Mouse (Mus musculus) stomach, postnatal 0 days (tissue): Measurements from ENCODE around the gene Ubr3.

Experiments used
- CTCF ChIP-seq: IDR thresholded peaks from 2 replicates; pipeline ENCODE4 v1.5.1; 2016; ENCODE audit warnings: antibody characterized with exemption, low read depth, mild to moderate bottlenecking, moderate library complexity
- EP300 ChIP-seq: optimal IDR thresholded peaks from 2 replicates; pipeline ENCODE3; 2016; ENCODE audit warnings: antibody characterized with exemption

DNA sequence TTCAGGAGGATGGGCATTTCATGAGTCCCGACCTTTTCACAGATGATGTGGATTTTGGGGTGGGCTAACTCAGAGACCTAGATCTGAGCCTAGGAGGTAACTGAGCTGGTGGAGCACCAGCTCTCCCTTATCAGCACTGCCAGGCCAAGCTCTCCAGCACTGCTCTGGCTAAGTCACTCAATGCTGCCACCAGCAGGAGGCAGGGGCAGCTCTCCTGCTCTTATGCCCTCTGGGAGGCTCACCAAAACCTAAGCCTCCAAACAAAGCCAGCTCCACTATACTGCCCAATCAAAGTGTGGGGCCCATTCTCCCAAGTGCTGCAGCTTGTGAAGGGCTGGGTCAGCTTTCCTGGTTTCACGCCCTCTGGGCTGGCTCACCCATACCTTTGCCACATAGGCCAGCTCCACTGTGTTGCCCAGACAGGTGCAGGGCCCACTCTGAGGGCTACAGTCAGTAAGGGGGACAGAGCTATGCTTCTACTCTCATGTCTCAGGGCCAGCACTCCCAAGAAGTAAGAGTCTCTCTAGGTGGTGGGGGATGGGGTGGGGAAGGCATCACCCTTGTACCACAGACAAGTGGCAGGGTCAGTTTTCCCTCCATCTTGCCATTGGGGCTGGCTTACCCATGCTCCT, 45.5 kb upstream of the Ubr3 start:
- no peak for TF ChIP-seq EP300
- TF ChIP-seq CTCF: peak; percentile 53
